Mouse (Mus musculus): Measurements from ENCODE around the gene Catsper1.

DNA sequence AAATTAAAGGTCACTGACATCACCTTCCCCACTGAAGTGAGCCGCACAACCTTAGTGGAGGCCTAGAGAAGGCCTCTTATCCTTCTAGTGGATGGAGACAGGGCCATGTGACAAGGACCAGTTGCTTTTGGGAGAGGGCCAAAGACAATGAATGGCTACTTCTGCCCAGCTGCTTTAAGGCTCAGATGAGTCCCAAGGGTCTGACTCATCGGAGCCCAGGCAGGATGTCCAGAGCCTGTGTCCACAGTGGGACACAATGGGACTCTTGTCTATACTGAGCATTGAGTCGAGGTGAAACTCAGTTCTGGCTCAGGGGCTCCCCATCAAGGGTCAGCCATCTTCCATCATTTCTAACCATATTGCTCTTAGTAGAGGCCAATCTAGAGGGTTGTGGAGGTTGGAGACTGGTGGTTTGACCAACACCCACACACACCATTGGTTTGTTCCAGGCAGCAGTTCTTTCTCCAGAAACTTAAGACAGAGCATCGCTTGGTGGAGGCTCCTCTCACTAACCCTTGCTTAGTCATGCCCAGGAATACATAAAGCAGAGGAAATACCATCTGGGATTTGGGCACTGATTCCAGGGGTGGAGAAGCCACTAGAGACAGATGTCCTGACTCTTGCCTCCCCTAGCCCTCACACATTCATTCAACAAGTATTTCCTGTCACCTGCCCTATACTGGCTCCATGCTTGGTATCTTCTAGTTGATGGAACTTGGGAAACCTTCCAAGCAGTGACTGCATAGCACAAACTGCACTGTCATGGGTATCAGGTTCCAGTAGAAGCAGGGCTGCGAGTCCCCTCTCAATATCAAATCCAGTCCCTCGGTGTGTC is 10.0 kb downstream of the Catsper1 start:
- no peak for TF ChIP-seq CTCF (IDR thresholded peaks at IDR 0.05; ENCODE audit: low read depth)
- no peak for TF ChIP-seq EP300 (IDR thresholded peaks at IDR 0.05; ENCODE audit: low read depth)
